8 mouse cellular contexts compared by ENCODE assay signal in genomic region chr10:13682565-13682964, GRCm38 (mm10).
DNase-seq lines count a peak whose midpoint lies in the region; ATAC-seq and TF ChIP-seq lines count a peak whose summit lies in the region.

No protein-coding gene starts in this region.

- H3K36me3 ChIP-seq in forebrain, embryonic 11.5 days (ENCODE audit: control insufficient read depth, insufficient read depth, low read length) = no peaks in the 10 kb centered on the region
- H3K36me3 ChIP-seq in forebrain, embryonic 10.5 days (replicated peaks) = no peaks in the 10 kb centered on the region
- H3K36me3 ChIP-seq in liver, adult 2 months (ENCODE audit: control insufficient read depth, insufficient read depth, low read length) = no peaks in the 10 kb centered on the region
- H3K36me3 ChIP-seq in liver, embryonic 11.5 days (ENCODE audit: control insufficient read depth, insufficient read depth, low read length) = no peaks in the 10 kb centered on the region
- H3K36me3 ChIP-seq in embryonic facial prominence, embryonic 12.5 days = no peaks in the 10 kb centered on the region

- no peak overlapping the region for H3K27ac ChIP-seq in forebrain, embryonic 11.5 days (ENCODE audit: low read depth, low read length)
- no peak overlapping the region for H3K27ac ChIP-seq in forebrain, embryonic 10.5 days
- no peak overlapping the region for H3K27ac ChIP-seq in liver, adult 2 months (replicated peaks; ENCODE audit: insufficient read depth, low read depth, low read length)
- H3K27ac ChIP-seq in liver, embryonic 11.5 days (ENCODE audit: low read depth, low read length) = no peak overlapping the region
- H3K27ac ChIP-seq in embryonic facial prominence, embryonic 12.5 days = no peak overlapping the region

- no peak overlapping the region for H3K4me3 ChIP-seq in forebrain, embryonic 11.5 days (ENCODE audit: low read depth, low read length)
- no peak overlapping the region for H3K4me3 ChIP-seq in forebrain, embryonic 10.5 days
- H3K4me3 ChIP-seq in liver, adult 2 months (ENCODE audit: insufficient read depth, low read depth, low read length) = no peak overlapping the region
- H3K4me3 ChIP-seq in liver, embryonic 11.5 days (ENCODE audit: low read depth, low read length) = no peak overlapping the region
- no peak overlapping the region for H3K4me3 ChIP-seq in embryonic facial prominence, embryonic 12.5 days

- peak; percentile 12; the same call in 1 of the 2 replicates for TF ChIP-seq CTCF in liver, adult 2 months (IDR thresholded peaks at IDR 0.05; ENCODE audit: low read depth, low read length)

- TF ChIP-seq POLR2A in liver, adult 2 months (IDR thresholded peaks at IDR 0.05; ENCODE audit: extremely low read depth, insufficient read depth, low read length) = no peak

- peak; percentile 51 for DNase-seq in forebrain, embryonic 11.5 days (ENCODE audit: low spot score)
- DNase-seq in forebrain, embryonic 10.5 days (ENCODE audit: extremely low spot score, low spot score) = no peak
- no peak for DNase-seq in liver, adult 2 months (ENCODE audit: extremely low read depth, low read depth, low spot score)
- DNase-seq in liver, embryonic 11.5 days (ENCODE audit: low spot score) = no peak
- no peak for DNase-seq in right cerebral cortex, postnatal 25 days
- no peak for DNase-seq in right cerebral cortex, postnatal 4 days

- H3K79me2 ChIP-seq in liver, adult 2 months (ENCODE audit: control insufficient read depth, insufficient read depth, low read length) = no peaks in the 10 kb centered on the region

- WGBS in forebrain, embryonic 11.5 days = 61% methylated on average over 3 of the region's 3 CpGs
- 68% methylated on average over 3 of the region's 3 CpGs for WGBS in forebrain, embryonic 10.5 days
- 90% methylated on average over 3 of the region's 3 CpGs for WGBS in liver, adult 2 months
- 57% methylated on average over 3 of the region's 3 CpGs for WGBS in liver, embryonic 11.5 days
- 47% methylated on average over 3 of the region's 3 CpGs for WGBS in embryonic facial prominence, embryonic 12.5 days

- no peak for ATAC-seq in forebrain, embryonic 11.5 days (replicated peaks; ENCODE audit: low FRiP score)
- no peak for ATAC-seq in liver, embryonic 11.5 days (replicated peaks; ENCODE audit: low FRiP score)
- peak; percentile 15; the same call in 1 of the 2 replicates for ATAC-seq in embryonic facial prominence, embryonic 12.5 days (ENCODE audit: insufficient number of reproducible peaks, insufficient read depth, low FRiP score, low TSS enrichment)
- ATAC-seq in megakaryocyte progenitor cell, adult 5-6 weeks (replicated peaks; ENCODE audit: poor library complexity) = peak; percentile 68

- no peak overlapping the region for H3K9ac ChIP-seq in forebrain, embryonic 11.5 days (ENCODE audit: low read length)
- no peak overlapping the region for H3K9ac ChIP-seq in liver, adult 2 months (ENCODE audit: low read depth, low read length)
- H3K9ac ChIP-seq in liver, embryonic 11.5 days (ENCODE audit: low read depth, low read length) = no peak overlapping the region
- no peak overlapping the region for H3K9ac ChIP-seq in embryonic facial prominence, embryonic 12.5 days

- H3K27me3 ChIP-seq in forebrain, embryonic 11.5 days (ENCODE audit: control insufficient read depth, insufficient read depth, low read length) = no peaks in the 10 kb centered on the region
- no peaks in the 10 kb centered on the region for H3K27me3 ChIP-seq in forebrain, embryonic 10.5 days (ENCODE audit: poor library complexity, severe bottlenecking)
- H3K27me3 ChIP-seq in liver, adult 2 months (ENCODE audit: control insufficient read depth, insufficient read depth, low read length) = no peaks in the 10 kb centered on the region
- H3K27me3 ChIP-seq in liver, embryonic 11.5 days (replicated peaks; ENCODE audit: control insufficient read depth, insufficient read depth, low read length) = no peaks in the 10 kb centered on the region
- H3K27me3 ChIP-seq in embryonic facial prominence, embryonic 12.5 days = no peaks in the 10 kb centered on the region

- H3K4me1 ChIP-seq in forebrain, embryonic 11.5 days (replicated peaks; ENCODE audit: control insufficient read depth, insufficient read depth, low read length) = no peaks in the 10 kb centered on the region
- H3K4me1 ChIP-seq in forebrain, embryonic 10.5 days = no peaks in the 10 kb centered on the region
- peaks cover 2% of the 10 kb centered on the region; the same call in 1 of the 2 replicates for H3K4me1 ChIP-seq in liver, adult 2 months (ENCODE audit: control insufficient read depth, insufficient read depth, low read length)
- peaks cover 4% of the 10 kb centered on the region for H3K4me1 ChIP-seq in liver, embryonic 11.5 days (replicated peaks; ENCODE audit: control insufficient read depth, insufficient read depth, low read length)
- no peaks in the 10 kb centered on the region for H3K4me1 ChIP-seq in embryonic facial prominence, embryonic 12.5 days

- H3K9me3 ChIP-seq in forebrain, embryonic 11.5 days (ENCODE audit: control insufficient read depth, low read length) = no peaks in the 10 kb centered on the region
- H3K9me3 ChIP-seq in forebrain, embryonic 10.5 days = no peaks in the 10 kb centered on the region
- H3K9me3 ChIP-seq in liver, embryonic 11.5 days (ENCODE audit: control insufficient read depth, low read length) = no peaks in the 10 kb centered on the region
- H3K9me3 ChIP-seq in embryonic facial prominence, embryonic 12.5 days = no peaks in the 10 kb centered on the region

- H3K4me2 ChIP-seq in forebrain, embryonic 11.5 days (ENCODE audit: low read depth, low read length, severe bottlenecking) = no peak overlapping the region
- no peak overlapping the region for H3K4me2 ChIP-seq in liver, embryonic 11.5 days
- no peak overlapping the region for H3K4me2 ChIP-seq in embryonic facial prominence, embryonic 12.5 days (replicated peaks)

Comparison
In these comparisons a context has a peak if more than half of its experiments do, and no peak if none do; other contexts are left out.
1. ATAC-seq: peak in embryonic facial prominence, embryonic 12.5 days (single experiment) and megakaryocyte progenitor cell, adult 5-6 weeks (single experiment); none in forebrain, embryonic 11.5 days (single experiment) and liver, embryonic 11.5 days (single experiment).